Mouse (Mus musculus) liver (tissue): Measurements from ENCODE around the gene Fndc3b.

Experiments used
- DNase-seq: peaks from one replicate; pipeline ENCODE4 v3.0.0-alpha.2; 2020; ENCODE audit warnings: mixed read lengths

Gene Fndc3b

DNA sequence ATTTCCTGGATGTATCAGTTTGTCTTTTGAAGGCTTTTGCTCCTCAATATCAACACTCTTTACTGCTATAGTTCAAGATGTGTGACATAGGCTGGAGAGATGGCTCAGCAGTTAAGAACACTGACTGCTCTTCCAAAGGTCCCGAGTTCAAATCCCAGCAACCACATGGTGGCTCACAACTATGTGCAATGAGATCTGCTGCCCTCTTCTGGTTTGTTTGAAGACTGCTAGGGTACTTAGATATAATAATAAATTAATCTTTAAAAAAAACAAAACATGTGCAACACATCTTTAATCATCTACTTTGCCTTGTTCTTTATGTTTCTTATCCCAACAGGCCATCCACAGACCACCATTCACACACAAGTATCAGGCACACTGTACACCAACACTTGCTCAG lies 160.7 kb downstream of the Fndc3b start:
- no peak for DNase-seq

DNA sequence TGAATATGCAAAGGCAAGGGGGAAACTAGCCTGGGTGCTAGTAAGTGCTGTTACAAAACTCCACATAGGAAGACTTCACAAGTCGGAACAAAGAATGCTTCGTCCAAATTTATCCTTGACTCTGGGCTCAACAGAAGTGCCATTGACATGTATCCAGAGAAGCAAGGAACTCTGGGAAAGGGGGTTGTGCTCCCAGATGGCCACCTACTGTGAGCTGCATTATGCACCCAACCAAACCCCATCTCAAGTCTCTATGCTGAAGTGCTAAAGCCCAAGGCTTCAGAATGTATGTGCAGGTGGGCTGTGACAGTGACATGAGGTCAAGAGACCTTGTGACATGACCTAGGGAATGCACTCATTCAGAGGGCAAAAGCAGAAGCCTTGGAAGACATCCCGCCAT lies 165.5 kb downstream of the Fndc3b start:
- no peak for DNase-seq

DNA sequence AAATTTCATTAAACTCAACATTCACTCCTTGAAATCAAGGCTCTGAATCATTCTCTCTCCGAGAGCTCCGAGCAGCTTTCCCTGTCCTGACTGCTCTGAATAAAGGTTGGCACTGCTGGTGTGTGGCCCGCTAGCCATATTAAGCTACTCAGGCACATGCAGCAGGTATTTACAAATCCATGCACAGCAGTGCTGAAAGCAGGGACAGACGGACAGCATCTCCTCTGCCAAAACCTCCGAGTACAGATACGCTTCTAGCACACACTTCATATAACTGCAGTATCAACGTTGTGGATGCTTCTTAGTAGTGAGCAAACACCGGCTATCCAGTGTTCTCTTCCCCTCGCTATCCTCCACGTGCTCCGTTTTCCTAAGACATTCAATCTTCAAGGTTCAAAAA lies 167.0 kb downstream of the Fndc3b start:
- DNase-seq = no peak

DNA sequence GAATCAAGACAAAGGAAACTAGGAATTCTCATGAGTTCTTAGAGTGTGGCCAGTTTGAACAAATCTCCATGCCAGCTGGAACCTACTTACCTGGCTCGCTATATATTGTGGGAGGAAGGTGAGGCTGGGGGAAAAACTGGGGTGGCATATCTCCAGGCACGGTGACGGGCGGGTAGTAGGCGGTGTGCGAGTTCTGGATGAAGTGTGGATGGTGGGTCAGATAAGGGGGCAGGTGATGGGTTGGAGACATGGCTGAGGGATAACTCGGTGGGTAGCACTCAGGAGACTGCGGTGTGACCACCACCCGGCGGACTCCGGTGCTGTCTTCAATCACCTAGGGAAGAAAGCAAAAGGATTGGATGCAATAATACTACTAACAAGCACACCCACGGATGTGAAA lies 169.3 kb downstream of the Fndc3b start:
- no peak for DNase-seq

DNA sequence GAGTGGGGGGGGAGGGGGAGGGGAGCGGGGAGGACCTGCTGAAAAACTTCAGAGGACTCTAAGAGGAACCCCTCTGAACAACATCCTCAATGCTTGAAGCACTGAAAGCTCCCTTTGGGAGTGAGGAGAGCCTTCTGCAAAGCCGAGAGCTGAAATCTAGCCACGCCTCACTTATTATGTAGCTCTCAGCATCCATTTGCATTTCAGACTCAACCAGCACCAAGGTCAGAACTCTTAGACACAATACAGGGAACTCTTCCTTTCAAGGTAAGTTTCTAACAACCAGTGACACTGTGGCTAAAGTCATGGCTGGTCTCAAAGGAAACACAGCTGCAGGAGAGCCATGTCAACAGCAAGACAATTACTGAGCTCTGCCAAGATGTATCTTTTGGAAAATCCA lies 169.9 kb downstream of the Fndc3b start:
- DNase-seq = no peak

DNA sequence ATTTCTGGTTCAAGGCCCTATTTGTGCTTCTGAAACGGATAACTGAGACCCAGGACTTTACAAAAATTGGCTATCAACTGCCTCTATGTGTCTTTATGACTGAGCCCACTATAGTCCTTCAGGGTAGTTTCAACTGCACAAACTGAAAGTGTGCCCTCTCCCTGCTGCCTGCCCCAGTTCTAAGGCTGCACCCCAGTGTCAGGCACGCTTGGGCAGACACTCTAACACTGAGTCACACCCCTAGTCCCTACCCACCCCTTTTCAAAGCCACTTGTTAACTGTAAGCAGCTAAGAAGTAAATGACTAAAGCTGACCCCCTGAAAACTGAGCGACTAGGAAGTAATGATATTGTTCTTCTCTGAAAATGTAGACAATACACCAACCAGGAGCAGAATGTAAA lies 176.9 kb downstream of the Fndc3b start:
- no peak for DNase-seq

DNA sequence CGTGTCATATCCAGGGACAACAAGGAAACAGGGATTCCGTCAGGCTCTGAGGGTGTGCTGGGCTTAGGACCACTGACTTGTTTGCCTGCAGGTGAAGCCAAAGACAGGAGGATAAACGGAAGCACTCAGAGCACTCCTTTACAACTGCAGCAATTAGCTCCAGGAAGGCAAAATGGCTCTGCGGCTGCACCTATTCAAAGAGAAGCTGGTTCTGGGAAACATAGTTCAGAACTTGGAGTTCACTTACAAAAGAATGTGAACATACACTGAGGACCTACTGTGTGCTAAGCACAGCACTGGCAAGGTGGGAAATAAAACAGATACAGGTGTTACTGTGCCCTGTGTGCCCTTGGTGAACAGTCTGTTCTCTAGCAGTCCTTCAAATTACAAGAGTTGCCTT lies 177.4 kb downstream of the Fndc3b start:
- DNase-seq = no peak

DNA sequence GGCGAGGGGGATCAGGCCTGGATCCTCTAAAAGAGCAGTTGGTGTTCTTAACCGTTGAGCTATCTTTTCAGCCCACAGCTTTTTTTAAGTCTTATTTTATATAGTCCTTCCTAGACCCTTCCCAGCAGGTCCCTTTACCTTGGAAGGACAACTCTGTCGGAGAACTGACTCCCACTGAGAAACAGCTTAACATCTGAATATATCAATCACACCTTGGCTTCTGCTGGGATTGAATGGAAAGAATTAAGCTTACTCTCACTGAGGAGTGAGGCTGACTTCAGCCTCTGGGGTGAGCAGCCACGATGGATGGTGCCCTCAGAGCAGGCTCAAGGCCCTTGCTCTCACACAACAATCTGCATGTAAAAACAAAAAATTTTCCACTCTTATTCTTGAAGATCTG lies 179.1 kb downstream of the Fndc3b start:
- DNase-seq = no peak

DNA sequence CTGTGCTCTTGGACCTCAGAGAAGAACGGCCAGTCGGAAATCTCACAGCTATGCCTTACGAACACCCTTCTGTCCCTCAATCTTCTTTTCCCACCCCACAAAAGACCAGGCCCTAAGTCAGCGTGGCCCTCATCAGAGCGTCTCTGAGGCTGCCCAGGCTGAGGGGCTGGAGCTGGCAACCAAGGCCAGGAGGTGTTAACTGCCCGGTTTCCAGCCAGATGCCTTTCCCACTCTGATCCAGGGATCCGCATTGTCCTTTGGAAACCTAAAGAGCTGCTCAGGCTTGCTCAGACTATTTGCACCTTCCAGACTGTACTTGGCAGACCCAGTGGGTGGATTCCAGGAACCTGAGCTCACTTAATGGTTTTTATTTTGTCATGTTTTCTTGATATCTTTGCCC lies 180.7 kb downstream of the Fndc3b start:
- no peak for DNase-seq

DNA sequence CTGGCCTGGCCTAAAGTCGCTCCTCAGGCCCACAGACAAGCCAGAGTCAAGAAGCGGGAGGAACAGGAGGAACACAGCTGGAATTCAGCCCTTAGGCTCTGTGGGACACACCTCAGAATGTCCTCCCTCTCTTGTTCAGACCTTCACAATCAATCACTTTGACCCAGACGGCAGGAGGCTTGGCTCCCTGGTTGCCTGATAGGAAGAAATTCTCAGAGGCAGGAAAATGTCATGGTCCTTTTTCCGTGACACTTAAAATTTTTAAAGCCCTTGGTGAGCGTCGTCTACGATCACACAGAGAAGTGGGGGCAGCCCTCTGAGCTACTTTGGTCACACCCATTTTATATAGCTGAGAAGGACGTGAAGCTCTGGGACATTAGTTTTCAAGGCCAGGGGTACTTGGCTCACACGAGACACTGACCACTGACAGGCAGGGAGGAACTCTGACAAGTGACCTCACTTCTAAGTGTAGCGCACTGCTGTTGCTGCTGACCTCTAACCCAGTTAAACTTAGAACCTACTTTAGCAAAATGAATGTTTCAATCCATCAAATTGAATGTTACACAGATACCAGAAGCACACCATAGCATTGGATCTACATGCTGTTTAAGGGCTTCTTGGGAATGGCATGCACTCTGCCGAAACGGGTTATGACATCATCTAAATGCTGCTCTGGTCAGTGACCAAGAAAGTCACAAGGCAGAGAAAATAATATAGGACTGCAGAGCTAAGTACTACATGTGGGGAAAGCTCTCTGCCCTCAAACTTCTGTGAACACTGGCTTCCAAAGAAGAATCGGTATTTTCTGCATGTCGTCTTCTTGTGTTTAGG lies 181.7 kb downstream of the Fndc3b start:
- no peak for DNase-seq

DNA sequence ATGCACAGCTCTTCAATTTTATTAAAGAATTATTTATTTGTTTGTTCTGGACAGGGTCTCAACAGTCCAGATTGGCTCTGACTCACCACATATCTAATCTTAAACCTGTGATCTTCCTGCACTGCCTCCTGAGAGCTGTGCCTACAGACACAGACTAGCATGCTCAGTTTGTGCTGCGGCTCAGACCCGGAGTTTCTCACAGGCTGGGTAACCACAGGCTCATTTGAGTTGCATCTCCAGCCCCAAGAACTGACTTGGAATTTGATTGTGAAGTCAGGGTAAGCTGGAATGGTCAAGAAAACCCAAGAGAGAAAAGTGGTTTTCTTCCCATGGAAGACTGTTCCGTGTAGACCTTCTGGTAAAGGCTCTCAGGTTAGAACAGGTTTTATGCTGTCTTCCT lies 184.1 kb downstream of the Fndc3b start:
- DNase-seq = no peak

DNA sequence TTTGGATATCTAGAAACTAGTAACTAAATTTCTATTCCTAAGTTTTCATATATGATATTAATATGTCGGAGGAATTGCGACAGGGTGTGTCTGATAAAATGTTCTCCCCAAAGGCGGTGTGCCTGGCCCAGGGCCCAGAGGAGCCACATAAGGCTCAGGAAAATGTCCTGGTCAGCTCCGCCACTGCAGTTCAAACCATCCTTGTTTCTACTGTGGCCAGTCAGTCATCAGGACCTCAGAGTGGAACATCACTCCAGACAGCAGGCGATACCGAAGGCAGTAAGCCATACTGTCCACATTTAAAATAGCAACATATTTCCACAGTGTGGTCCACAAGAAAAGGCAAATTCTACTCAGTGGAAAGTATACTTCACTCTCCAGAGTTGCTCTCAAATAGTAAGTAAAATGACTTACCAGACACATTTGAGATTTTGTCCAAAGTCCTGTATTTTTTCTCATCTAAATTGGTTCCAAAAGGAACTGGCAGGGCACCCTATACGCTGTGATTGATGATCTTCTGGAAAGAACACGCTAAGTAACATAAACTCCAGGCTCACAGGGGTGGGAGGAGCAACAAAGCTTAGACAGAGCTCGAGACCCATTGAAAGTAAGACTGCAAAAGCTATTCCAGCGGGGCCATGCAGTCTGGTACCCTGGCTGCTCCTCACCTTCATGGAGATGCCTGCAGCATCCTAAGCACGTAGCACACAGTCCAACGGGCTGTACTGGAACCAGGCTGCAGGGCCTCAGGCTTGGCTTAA lies 187.8 kb downstream of the Fndc3b start:
- no peak for DNase-seq

DNA sequence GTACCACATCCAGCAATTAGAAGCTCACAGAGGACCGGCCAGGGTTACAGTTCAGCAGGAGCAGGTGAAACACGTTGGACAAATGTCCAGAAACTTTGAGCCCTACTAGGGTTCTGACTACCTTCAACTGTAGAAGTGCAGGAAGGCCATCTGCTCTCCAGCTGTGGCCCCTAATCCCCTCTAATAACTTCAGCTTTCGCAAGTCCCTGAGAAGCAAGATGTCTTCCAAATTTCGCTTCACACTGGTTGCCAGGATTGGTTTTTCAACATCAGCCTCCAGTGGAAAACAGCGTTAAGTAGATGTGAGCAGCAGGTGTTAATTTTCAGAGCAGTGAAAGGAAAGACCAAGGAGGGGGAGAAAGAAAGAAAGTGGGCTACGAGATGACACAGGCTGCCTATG lies 190.7 kb downstream of the Fndc3b start:
- no peak for DNase-seq

DNA sequence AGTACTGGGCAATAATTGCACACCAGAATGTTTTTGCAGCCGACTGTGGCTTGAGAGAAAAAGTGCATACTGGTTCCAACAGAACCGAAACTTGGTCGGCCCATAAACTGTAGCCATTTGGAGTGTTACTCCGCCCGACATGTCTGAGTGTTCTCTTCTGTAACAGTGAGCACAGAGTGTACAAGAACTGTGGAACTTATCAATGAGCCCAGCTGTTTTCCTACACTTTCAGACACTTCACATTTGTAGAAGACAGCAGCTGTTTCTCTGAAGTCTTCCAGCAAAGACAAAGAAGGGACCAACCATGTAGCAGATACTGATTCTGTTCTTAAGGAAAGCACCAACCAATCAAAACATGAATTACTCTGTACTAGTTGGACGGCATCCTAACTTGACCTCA lies 191.6 kb downstream of the Fndc3b start:
- no peak for DNase-seq

DNA sequence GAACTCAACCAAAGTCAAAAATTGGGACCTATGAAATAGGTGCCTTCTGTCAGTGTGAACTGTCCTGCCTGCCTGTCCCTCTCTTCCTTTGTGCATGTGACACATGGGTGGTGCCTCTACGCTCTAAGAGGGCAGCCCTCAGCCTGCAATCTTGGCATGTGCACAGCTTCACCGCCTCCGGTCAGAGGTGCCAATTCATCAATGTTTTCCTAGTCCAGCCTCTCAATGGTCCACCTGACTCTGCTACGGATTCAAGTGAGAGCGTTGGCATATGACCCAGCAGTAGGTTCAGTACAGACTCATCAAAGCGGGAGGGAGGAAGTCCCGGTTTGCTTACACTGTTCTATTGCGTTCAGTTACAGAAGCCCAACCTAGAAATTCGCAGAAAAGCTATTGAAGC lies 192.2 kb downstream of the Fndc3b start:
- no peak for DNase-seq

DNA sequence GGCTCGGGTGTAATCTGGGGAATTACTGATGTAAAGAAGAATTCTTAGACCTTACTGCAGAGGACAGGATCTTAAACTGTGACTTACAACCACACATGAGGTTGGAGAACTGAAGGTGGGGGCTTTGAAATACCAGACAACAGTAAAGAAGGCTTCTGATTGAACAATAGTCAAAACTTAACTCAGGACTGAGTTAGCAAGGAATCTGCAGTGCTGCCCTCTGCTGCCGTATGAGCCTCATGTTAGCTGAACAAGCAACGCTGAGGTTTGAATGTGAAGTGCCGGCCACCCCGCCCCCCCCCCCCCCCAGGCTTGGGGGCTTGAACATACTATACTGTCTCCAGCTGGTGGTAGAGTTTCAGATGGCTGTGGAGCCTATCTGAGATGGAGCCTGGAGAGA lies 194.6 kb downstream of the Fndc3b start:
- DNase-seq = no peak

DNA sequence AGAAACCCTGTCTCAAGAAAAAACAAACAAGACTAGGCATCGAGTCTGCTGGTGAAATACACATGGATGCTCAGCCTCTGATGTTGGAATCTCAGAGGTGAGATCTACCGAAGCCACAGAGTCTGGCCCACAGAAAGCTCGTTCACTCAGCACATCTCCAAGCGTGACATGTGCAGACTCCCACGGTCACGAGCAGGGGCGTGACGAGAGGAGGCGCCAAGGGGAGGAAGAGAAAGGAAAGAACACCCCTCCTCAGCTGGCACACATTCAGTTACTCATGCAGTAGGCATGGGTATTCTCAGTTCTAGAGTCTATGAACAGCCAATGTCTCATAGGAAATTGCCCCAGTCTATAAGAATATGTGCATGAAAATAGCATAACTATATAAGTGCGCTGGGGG lies 199.3 kb downstream of the Fndc3b start:
- DNase-seq = no peak

DNA sequence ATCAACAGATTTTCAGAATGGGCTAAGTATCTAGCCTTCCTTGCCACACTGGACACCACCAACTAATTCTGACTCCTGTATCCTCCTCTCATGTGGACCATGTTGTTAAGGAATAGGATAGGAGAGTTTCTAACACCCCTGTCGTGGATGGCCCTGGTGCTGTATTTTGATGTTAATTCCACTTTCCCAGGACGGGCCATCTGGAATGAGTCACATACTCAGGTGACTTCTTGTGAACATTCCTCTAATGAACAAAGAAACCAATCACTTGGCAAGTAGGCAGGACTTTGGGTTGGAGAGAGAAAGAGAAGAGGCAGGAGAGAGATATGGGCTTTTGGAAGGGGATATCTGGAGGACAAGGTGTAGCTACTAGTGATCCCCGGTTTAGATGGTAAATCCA lies 204.2 kb downstream of the Fndc3b start:
- no peak for DNase-seq

DNA sequence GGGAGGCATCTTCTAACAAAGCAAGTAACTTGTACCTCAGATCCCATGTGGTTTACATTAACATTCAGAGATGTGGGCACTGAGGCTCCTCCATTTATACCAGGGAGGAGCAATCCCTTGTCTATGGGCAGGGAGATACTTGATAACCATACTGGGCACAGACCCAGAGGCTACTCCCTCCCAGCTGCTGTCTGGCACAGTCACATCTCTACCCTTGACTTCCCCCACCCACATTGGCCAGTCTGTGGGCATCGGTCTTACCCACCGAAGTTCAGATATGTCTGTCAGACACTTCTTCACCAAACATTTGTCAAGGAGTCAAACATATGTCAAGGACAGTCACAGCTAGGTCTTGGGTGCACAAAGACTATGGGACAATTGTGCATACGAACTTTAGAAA lies 205.5 kb downstream of the Fndc3b start:
- no peak for DNase-seq

DNA sequence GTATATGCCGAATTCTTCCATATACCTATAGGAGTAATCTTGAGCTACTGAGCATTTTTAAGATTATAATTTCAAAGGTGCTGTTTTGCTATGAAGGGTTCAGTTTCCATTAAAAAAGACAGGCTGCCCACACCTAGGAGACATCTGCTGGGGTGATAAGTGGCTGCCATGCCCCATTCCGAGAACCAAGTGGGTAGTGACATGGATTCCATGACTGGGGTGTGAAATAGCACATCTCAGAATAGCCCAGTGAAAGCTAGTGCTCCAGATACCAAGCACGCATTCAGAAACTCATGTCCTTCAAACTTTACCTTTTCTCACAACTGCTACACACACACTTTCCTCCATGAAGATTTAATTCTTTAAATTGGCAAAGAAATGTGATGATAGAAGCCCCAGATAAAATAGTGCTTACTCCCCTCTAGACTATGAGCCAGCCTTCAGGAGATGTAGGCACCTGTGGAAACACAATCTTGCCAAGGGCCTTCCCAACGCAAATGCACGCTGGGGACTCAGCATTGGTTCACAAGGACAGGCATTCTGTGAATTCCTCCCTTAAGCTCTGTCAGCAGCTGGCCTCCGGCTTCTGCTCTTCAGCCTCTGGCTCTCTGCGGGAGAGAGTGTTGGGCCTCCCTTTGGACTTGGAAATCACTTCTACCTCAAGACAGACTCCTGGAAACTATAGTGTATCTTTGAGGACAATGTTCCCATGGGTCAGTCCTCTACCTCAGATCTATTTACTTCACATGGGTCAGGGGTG lies 207.6 kb downstream of the Fndc3b start:
- no peak for DNase-seq

DNA sequence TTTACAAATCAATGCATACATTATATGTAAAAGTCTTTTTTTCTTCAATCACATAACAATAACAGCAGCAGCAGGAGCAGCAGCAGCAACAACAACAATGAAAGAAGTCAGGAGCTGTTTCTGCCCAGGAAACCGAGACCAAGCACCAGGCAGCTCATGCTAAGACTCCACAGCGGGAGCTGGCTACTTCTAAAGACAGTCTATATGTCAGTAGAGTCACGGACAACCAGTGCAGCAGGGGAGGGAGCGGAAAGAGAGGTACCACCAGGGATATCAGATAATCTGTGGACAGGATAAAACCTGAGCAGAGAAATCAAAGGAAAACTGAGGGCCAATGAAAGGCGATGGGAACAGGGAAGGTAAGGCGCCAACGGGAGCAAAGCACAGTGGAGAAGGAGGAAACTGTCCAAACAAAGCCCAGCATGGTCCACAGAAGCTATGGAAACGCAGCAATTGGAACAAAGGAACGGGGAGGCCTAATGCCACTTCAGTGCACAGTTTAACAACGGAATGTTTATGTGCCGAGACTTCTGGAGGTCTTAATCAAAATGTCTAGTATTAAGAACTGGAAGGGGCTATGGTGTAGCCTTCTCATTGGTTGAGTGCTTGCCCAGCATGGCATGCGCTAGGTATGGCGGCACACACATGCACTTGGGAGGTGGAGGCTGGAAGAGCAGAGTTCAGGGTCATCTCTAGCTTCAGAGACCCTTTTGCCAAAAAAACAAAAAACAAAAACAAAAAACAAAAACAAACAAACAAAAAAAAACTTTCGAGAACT lies 215.6 kb downstream of the Fndc3b start:
- no peak for DNase-seq

DNA sequence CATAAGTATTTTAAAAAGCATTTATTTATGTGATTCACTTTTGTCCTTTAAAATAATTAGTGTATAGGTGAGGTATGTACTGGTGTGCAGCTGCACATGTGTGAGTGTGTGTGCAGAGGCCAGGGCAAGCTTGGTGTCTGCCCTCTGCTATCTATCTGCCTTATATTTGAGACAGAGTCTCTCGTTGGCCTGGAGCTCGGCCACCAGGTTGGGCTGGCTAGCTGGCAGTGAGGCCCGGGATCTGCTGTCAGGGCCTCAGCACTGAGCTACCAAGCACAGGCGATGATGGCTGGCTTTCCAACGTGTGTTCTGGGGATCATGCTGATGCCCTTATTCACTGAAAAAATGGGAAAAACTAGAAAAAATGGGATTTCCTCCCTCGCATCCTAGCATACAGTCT lies 216.4 kb downstream of the Fndc3b start:
- no peak for DNase-seq

DNA sequence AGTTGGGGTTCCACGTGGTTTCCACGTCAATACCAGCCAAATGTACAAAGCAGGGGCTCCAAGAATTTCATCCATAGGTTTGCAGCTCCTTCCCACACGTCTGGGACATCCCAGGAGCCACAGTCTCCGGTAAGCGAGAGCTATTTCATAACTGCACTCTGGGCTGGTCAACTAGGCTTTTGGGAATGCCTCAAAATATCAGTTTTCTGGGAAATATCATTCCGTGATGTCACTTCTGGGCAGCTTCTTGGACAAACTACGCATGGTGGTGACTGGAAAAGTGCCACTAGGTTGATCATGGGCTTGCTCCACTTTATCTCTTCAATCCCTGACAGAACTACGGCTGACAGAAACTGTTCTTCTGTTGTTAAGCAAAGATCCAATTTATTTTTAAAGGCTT lies 217.0 kb downstream of the Fndc3b start:
- no peak for DNase-seq
